Mouse (Mus musculus) cerebellum, adult 11 months (tissue): ENCODE results near the gene Mrpl41.

Source experiments
- DNase-seq: peaks from one replicate; pipeline ENCODE4 v3.0.0; 2022

The Mrpl41 gene

DNA sequence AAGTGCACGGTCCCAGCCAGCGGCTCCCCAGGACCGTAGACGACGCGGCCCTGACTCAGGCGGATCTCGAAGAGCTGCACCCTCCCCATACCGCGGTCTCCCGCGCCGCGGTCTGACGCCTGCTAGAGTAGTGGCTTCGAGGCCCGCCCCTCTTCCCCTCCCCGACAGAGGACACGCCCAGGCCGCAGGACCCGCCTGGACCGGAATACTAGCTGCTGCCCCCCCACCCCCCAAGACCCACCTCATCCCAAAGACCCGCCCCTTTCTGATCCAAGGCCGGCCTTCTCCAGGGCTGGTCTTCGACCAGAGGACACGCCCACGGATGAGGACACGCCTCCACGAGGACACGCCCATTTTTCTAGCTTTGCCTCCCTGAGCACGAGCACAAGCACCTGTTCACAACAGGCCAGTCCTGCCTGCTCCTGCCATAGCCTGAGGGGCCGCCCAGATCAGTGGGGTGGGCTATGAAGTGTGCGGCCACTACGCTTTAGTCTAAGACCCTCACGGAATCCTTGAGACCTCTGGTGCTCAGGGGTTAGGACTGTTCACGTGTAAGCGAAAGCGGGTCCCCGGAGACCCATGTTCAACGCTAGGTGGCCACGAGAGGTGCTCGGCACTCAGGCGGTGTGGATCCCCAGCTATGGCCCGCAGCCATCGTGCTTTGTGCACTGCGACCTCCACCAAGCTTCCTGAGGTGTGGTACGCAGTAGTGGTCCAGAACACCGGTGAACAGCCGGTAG lies 39.7 kb downstream of the Mrpl41 start, which contains the start of gene Arrdc1:
TSS of gene Arrdc1 (minus strand) at position 196 of the 740 bp plus-strand sequence.
- peak; percentile 87 for DNase-seq

DNA sequence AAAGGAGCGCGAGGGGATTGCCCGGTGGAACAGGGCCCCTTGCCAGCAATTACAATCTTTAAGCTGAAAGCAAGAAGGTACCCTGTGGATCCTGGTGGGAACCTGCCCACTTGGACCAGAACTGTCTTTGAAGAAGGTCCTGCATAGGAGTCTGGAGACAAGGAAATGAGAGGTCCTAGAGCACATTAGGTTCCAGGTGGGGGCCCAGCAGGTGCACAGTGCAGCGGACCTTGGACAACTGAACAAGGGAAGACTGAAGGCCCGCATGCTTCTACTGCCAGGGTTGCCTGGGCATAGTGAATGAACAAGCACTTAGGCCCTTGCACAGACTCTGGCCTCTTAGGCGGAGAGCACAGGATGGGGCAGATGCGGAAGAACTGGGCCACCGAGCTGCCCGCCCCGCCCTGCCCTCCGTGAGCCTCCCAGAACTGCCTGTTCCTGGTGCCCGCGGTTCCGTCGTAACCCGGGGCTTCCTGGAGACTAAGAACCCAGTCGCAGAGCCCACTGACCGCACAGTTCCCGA lies 40.4 kb downstream of the Mrpl41 start:
- peak; percentile 49 for DNase-seq

DNA sequence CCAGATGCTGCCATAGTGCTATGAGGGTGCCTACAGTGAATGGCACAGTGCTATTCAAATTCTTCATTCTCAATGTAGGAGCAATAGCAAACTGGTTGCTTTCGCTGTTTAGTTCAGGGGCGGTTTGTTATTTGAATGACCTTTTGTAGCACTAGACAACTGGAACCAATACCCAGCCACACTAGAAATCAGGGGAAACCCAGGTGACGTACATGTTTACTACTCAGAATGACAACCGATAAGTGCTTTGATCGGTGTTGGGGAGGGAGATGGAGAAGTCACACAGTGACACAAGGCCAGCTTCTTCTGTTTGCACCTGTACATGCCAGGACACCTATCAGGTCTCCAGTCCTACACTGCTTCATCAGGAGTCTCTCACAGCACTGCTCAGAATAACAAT lies 45.3 kb downstream of the Mrpl41 start:
- DNase-seq = no peak

DNA sequence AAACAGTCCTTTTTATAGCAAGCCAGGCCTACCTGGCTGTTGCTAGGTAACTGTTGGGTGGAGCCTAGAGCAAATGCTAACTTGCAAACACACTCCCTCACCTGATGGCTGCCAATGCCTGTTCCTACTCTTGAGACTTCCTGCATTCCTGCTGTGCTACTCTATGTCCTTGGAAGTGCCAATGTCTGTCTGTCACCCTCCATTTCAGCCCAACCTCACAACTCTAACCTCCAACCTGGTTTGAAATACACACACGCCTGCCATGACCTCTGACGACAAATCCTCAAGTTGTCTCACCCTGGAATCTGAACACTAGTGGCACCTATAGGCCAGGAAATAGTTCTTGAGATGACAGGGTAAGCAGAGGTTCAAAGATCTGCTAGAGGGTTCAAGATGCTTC lies 45.8 kb downstream of the Mrpl41 start:
- no peak for DNase-seq

DNA sequence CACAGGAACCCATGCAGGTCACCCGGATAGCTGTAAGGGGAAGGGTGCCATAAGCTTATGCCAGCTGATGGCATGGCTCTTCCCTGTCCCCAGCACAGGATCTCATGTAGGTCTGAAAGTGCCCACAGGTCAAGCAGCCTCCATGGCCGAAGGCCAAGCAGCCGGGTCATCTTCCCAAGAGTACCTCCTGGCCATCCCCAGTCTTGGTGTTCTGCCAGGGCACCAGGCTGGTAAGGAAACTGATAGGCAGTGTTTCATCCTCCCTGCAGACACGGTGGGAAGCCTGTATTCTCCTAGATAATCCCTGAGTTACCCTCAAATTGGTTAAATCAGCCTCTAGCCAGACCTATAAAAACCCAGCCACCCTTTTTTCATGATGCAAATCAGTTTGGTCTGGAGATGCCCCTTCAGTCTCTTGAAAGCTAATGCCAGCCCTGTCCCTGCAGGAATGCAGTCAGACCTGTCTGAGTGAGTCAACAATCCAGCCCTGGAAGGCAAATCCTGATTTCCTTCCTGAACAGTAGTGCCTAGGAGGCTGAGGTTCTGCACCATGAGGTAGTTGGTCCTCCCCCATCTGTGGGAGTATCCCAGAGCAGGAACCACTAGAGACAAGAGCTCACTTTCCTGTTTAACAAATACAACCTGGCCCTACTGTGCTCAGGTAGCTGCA lies 47.0 kb downstream of the Mrpl41 start:
- peak; percentile 39 for DNase-seq

DNA sequence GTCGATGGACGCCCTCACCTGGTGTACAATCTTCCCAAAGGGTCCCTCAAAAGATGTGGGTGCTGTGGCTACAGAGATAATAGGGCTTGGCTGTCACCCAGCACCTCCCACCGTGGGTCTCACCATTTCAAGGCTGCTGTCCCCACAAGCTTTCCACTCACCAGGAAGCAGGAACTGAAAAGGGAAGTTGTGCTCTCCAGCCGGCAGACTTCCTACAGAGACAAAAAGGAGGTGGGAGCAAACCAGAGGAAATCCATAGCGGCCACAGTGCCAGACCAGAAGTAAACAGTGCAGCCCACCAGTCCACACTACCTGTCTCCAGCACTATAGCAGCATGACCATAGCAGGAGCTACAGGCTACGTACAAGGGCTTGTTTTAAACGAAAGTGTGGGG lies 47.9 kb downstream of the Mrpl41 start:
- DNase-seq = no peak

DNA sequence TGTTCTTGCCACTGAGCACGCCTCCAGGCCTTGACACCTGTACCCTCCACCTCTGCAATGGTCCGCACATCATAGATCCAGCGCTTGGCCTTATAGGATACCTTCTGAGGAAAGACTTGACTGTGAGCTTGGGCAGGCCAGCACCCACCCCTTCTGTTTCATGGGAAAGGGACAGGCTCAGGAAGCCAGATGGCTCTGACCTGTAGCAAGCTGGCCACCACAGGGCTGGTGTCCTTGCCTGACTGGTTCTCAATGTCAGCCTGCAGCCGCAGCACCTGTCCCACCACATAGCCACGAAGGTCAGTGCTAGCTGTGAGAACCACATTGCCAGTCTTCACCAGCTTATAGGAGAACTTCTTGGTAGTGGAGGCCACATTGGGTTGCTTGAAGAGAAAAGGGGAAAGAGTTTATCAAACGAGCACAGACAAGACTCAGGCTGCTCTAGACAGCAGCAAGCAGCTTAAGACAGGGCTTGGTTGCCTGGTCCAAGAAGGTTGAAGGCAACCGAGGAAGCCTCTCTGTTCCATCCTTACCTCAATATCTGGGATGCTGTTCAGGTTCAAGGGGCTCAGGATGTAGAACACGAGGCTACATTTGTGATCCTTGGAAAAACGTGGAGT lies 48.4 kb downstream of the Mrpl41 start:
- no peak for DNase-seq

DNA sequence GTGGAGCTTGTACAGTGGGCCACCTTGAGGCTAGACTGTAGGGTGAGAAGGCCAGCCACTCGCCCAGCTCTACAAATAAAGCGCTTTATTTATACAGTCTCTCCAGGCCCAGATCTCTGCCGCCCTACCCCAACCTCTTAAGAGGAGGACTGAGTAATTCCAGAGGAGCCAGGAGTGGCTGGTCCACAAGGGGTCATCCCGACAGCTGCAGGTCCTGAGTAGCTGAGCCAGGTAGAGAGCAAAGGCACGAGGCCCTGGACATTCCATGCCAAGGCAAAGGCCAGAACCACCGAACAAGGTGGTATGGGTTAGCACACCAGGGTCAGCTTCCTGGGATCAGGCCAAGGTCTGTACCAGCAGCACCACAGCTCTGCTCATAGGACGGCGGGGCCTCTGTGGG lies 49.6 kb downstream of the Mrpl41 start:
- no peak for DNase-seq
